Mouse (Mus musculus) forebrain, embryonic 12.5 days (tissue): ENCODE measurements around the gene 4921536K21Rik. TPM values are rescaled to one million over a fixed set of nuclear protein-coding genes. Genes with fewer than 3 reads are reported as not detected.

Experiments used
- ATAC-seq: fragments of 200-750 bp; cut with Nextera tagmentation; 2 replicates; pipeline ENCODE4 v1.8.0; 2017; ENCODE audit warnings: moderate TSS enrichment; ENCODE audit not compliant: low FRiP score
- H3K27ac ChIP-seq: fragments of 300-500 bp; sonication (generic); 2 replicates; pipeline ENCODE4 v1.5.1; 2016; ENCODE audit warnings: mild to moderate bottlenecking
- H3K27me3 ChIP-seq: fragments of 300-500 bp; sonication (generic); 2 replicates; pipeline ENCODE4 v1.6.1; 2016; ENCODE audit warnings: mild to moderate bottlenecking
- H3K36me3 ChIP-seq: fragments of 300-500 bp; sonication (generic); replicated peaks from 2 replicates; pipeline ENCODE4 v1.6.1; 2016; ENCODE audit warnings: mild to moderate bottlenecking
- H3K4me1 ChIP-seq: fragments of 300-500 bp; sonication (generic); 2 replicates; pipeline ENCODE4 v1.6.1; 2016
- H3K4me2 ChIP-seq: fragments of 300-500 bp; sonication (generic); 2 replicates; pipeline ENCODE4 v1.6.1; 2016; ENCODE audit warnings: mild to moderate bottlenecking, moderate library complexity
- H3K4me3 ChIP-seq: fragments of 300-500 bp; sonication (generic); replicated peaks from 2 replicates; pipeline ENCODE4 v1.5.1; 2016; ENCODE audit warnings: mild to moderate bottlenecking
- H3K9ac ChIP-seq: fragments of 300-500 bp; sonication (generic); 2 replicates; pipeline ENCODE4 v1.6.1; 2016; ENCODE audit warnings: mild to moderate bottlenecking
- H3K9me3 ChIP-seq: fragments of 300-500 bp; sonication (generic); 2 replicates; pipeline ENCODE4 v1.6.1; 2016
- WGBS: fragments of 180-500 bp; shearing (Covaris S2); methylation state at CpG from one replicate; pipeline ENCODE4 v1.1.7; 2016; 5-methylcytosine and 5-hydroxymethylcytosine counted together
- polyA plus RNA-seq: library from polyadenylated mRNA; unstranded; fragments of >200 nt; fragmentation: Nextera tagmentation; extraction: Ambion mirVana; gene quantifications from 2 replicates; pipeline ENCODE4 v1.2.1, GENCODE M21; 2016

Gene 4921536K21Rik
- polyA plus RNA-seq: 0.79 and 0.92 TPM in 2 replicates

- ATAC-seq: peak; percentile 98
- Histone ChIP-seq H3K9ac (peak within 1 kb of the TSS; percentile 70), H3K4me1 (peaks cover 14% of the 10 kb centered on the region; the same call in 1 of the 2 replicates), H3K4me3 (peak within 1 kb of the TSS; percentile 53), H3K36me3 (peaks cover 20% of the 10 kb centered on the region), H3K4me2 (peak within 1 kb of the TSS; percentile 74), H3K27ac (peak within 1 kb of the TSS; percentile 84), H3K9me3 (no peaks in the 10 kb centered on the region), H3K27me3 (0 out of 2 replicates have a peak, but pooled peaks cover 3% of the 10 kb centered on the region)
- 3% methylated on average over 46 of the region's 46 CpGs for WGBS
These were observed at the start of gene 4921536K21Rik, which contains the start of gene Dusp18 for GRCm38 (mm10) chr11:3894406-3895281. Gene 4921536K21Rik, minus strand, starts transcription at chr11:3895098. Gene Dusp18, plus strand, starts transcription at chr11:3895240.

DNA sequence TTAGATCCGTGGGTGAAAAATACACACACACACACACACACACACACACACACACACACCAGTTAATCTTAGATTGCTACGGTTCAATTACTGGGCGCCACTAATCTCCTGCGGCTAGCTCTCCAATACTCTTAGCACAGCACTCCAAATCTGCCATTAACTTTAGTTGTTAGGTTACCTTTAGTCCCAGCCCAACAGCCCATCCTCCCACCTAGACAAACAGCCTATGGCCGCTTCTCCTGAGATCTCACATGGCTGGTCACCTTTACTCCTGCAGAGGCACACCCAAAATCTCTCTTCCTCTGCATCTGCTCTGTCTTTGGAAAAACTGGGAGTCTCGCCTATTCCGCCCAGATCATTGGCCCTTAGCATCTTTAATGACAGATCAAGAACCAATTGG, 46.5 kb upstream of the 4921536K21Rik start:
- H3K4me2 ChIP-seq: no peak overlapping the region
- H3K9ac ChIP-seq: no peak overlapping the region
- no peak for ATAC-seq
- no peak overlapping the region for H3K27ac ChIP-seq
- no peaks in the 10 kb centered on the region for H3K36me3 ChIP-seq
- no peaks in the 10 kb centered on the region for H3K4me1 ChIP-seq
- WGBS: 84% methylated on average over 7 of the region's 7 CpGs
- 0 out of 2 replicates have a peak, but pooled peaks cover 3% of the 10 kb centered on the region for H3K27me3 ChIP-seq
- H3K9me3 ChIP-seq: no peaks in the 10 kb centered on the region
- no peak overlapping the region for H3K4me3 ChIP-seq

DNA sequence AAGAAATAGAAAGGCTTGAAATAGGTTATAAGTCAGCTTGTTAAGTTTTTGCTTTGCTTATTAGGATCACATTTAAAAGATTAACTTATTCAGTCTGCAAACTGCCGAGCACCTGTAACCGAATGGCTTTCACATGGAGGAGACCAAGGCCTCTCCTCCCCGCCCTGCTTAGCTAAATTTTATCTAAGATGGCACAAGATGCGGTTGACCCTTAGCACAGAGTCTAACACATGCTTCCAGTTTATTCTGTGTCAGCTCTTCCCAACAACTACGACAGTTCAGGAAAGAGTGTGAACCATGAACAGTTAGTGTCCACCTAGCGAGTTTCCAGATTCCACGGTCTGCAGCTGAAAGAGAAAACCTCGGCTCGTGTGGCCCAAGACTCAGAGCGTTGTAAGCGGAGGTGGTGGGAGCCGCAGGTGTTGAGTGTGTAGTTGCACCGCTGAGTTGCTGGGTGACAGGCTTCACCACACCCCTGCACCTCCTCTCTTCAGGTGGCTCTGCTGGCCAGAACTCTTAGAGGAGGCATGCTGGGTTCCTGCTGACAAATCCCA, 42.5 kb upstream of the 4921536K21Rik start:
- WGBS: 82% methylated on average over 13 of the region's 13 CpGs
- H3K9me3 ChIP-seq: no peaks in the 10 kb centered on the region
- no peaks in the 10 kb centered on the region for H3K36me3 ChIP-seq
- no peak for ATAC-seq
- H3K4me3 ChIP-seq: no peak overlapping the region
- H3K4me1 ChIP-seq: no peaks in the 10 kb centered on the region
- H3K27ac ChIP-seq: no peak overlapping the region
- no peak overlapping the region for H3K9ac ChIP-seq
- no peak overlapping the region for H3K4me2 ChIP-seq
- H3K27me3 ChIP-seq: no peaks in the 10 kb centered on the region

GRCm38 (mm10) chr11:3936318-3936717, 41.4 kb upstream of the 4921536K21Rik start:
- H3K27me3 ChIP-seq: no peaks in the 10 kb centered on the region
- H3K4me2 ChIP-seq: no peak overlapping the region
- H3K27ac ChIP-seq: no peak overlapping the region
- peaks cover 5% of the 10 kb centered on the region for H3K4me1 ChIP-seq
- no peak overlapping the region for H3K9ac ChIP-seq
- no peaks in the 10 kb centered on the region for H3K36me3 ChIP-seq
- no peaks in the 10 kb centered on the region for H3K9me3 ChIP-seq
- H3K4me3 ChIP-seq: no peak overlapping the region
- no peak for ATAC-seq
- 86% methylated on average over 3 of the region's 3 CpGs for WGBS

GRCm38 (mm10) chr11:3935135-3935534, 40.2 kb upstream of the 4921536K21Rik start:
- Histone ChIP-seq H3K4me1 (peaks cover 10% of the 10 kb centered on the region), H3K9ac (no peak overlapping the region), H3K4me3 (no peak overlapping the region), H3K27me3 (no peaks in the 10 kb centered on the region), H3K27ac (no peak overlapping the region), H3K9me3 (no peaks in the 10 kb centered on the region), H3K36me3 (no peaks in the 10 kb centered on the region), H3K4me2 (no peak overlapping the region)
- WGBS: 78% methylated on average over 4 of the region's 4 CpGs
- ATAC-seq: no peak

DNA sequence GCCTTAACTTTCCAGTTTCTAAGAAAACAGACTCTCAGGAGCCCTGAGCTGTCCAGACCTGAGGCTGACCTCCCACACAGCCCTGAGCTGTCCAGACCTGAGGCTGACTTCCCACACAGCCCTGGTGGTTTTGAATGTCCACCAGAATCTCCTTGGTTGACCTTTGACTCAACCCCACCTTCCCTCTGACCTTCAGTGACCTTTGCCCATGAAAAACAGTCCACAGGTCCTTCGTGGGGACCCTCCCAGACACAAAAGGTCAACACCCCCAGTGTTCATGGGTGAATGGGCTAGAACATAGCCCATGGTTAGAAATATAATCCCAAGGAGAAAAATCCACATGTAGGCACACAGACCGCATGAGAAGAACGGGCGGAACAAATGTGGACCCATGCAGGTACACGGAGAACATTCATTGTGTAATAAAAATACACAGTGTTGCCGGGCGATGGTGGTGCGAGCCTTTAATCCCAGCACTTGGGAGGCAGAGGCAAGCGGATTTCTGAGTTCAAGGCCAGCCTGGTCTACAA, 38.9 kb upstream of the 4921536K21Rik start:
- Histone ChIP-seq H3K4me1 (peaks cover 10% of the 10 kb centered on the region), H3K27me3 (no peaks in the 10 kb centered on the region), H3K9ac (no peak overlapping the region), H3K4me3 (no peak overlapping the region), H3K4me2 (no peak overlapping the region), H3K9me3 (no peaks in the 10 kb centered on the region), H3K27ac (no peak overlapping the region), H3K36me3 (no peaks in the 10 kb centered on the region)
- ATAC-seq: no peak
- 88% methylated on average over 9 of the region's 9 CpGs for WGBS

GRCm38 (mm10) chr11:3931511-3932211, 36.8 kb upstream of the 4921536K21Rik start, which contains the start of gene Tcn2:
Gene Tcn2, minus strand, starts transcription at chr11:3932159.
- Histone ChIP-seq H3K4me2 (peak within 1 kb of the TSS; percentile 86), H3K9me3 (no peaks in the 10 kb centered on the region), H3K27me3 (no peaks in the 10 kb centered on the region), H3K36me3 (no peaks in the 10 kb centered on the region), H3K27ac (no peak within 1 kb of the TSS), H3K9ac (peak within 1 kb of the TSS; percentile 58), H3K4me3 (peak within 1 kb of the TSS; percentile 56), H3K4me1 (peaks cover 10% of the 10 kb centered on the region)
- 0% methylated on average over 20 of the region's 26 CpGs for WGBS
- ATAC-seq: peak; percentile 89

DNA sequence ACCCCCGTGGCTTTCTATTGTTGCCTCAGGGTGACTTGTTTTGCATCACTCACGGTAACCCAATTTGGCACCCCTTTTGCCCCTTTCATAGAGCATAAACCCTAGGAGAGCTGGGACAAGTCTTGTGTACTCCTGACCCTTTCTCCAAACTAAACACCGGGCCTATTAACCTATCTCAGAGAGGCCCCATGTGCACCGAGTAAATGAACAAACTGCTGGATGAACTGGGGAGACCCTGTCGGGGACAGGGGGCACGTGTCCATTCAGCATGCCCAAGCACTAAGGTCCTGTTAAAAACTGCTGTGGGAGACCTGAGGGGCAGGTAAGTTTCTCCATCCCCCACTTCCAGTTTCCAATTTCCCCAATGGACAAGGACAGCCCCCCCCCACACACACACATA, 36.0 kb upstream of the 4921536K21Rik start:
- Histone ChIP-seq H3K4me2 (peak overlapping the region; percentile 86), H3K27ac (no peak overlapping the region), H3K9ac (peak overlapping the region; percentile 58), H3K4me3 (peak overlapping the region; percentile 56; the same call in 1 of the 2 replicates), H3K27me3 (no peaks in the 10 kb centered on the region), H3K9me3 (no peaks in the 10 kb centered on the region), H3K4me1 (peaks cover 10% of the 10 kb centered on the region), H3K36me3 (no peaks in the 10 kb centered on the region; the same call in 1 of the 2 replicates)
- no peak for ATAC-seq
- 28% methylated on average over 6 of the region's 6 CpGs for WGBS

- Histone ChIP-seq H3K36me3 (no peaks in the 10 kb centered on the region; the same call in 1 of the 2 replicates), H3K27ac (no peak overlapping the region), H3K4me1 (peaks cover 10% of the 10 kb centered on the region), H3K4me2 (no peak overlapping the region), H3K4me3 (no peak overlapping the region), H3K9me3 (no peaks in the 10 kb centered on the region), H3K9ac (no peak overlapping the region), H3K27me3 (no peaks in the 10 kb centered on the region)
- ATAC-seq: no peak
- WGBS: 83% methylated on average over 4 of the region's 4 CpGs
These were observed 35.1 kb upstream of the 4921536K21Rik start for GRCm38 (mm10) chr11:3930019-3930418.

DNA sequence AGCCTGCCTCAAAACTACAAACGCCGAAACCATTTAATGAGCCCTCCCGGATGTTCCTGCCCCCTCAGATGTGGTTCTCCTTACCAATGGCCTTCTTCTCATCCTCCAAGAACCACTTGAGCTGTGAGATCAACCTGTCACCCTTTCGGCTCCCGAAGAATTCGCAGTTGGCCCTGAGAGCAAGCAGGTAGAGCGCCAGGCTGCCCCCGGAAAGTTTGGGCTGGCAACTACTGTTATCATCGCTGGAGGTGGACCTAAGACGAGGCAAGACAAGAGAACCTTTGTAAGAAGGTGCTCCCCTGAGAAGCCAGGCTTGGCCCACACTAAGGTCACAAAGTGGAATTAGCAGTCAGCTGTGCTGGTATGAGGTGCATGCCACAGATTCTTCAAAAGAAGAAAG, 31.0 kb upstream of the 4921536K21Rik start:
- no peaks in the 10 kb centered on the region for H3K27me3 ChIP-seq
- WGBS: 92% methylated on average over 10 of the region's 10 CpGs
- no peak overlapping the region for H3K9ac ChIP-seq
- H3K4me1 ChIP-seq: peaks cover 1% of the 10 kb centered on the region
- no peak for ATAC-seq
- no peak overlapping the region for H3K4me3 ChIP-seq
- no peak overlapping the region for H3K4me2 ChIP-seq
- H3K36me3 ChIP-seq: peaks cover 18% of the 10 kb centered on the region; the same call in 1 of the 2 replicates
- H3K27ac ChIP-seq: no peak overlapping the region
- H3K9me3 ChIP-seq: no peaks in the 10 kb centered on the region

- ATAC-seq: no peak
- H3K27me3 ChIP-seq: no peaks in the 10 kb centered on the region
- peaks cover 18% of the 10 kb centered on the region; the same call in 1 of the 2 replicates for H3K36me3 ChIP-seq
- 96% methylated on average over 6 of the region's 6 CpGs for WGBS
- H3K4me1 ChIP-seq: no peaks in the 10 kb centered on the region
- no peak overlapping the region for H3K9ac ChIP-seq
- no peak overlapping the region for H3K4me3 ChIP-seq
- H3K27ac ChIP-seq: no peak overlapping the region
- H3K4me2 ChIP-seq: no peak overlapping the region
- no peaks in the 10 kb centered on the region for H3K9me3 ChIP-seq
These were observed 27.8 kb upstream of the 4921536K21Rik start for GRCm38 (mm10) chr11:3922731-3923130.

DNA sequence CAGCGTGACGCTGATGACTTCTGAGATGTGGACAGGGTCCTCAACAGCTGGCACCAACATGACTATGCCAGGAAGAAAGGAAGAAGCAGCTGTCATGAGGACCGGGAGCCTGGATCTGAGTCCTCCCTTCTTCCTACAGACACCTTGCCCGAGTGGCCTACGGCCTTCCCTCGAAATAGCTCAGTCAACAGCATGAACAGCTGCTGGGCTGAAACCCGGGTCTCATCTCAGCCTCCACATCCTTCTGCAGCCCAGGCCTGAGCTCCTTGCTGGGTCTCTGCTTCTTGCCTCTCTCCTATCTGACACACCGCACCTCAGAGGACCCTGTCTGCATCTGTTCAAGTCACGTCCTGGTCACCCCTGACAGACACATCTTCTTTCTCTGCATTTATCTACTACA, 27.2 kb upstream of the 4921536K21Rik start:
- Histone ChIP-seq H3K9ac (no peak overlapping the region), H3K4me1 (no peaks in the 10 kb centered on the region), H3K4me3 (no peak overlapping the region), H3K9me3 (no peaks in the 10 kb centered on the region), H3K4me2 (no peak overlapping the region), H3K27me3 (no peaks in the 10 kb centered on the region), H3K36me3 (peaks cover 18% of the 10 kb centered on the region; the same call in 1 of the 2 replicates), H3K27ac (no peak overlapping the region)
- 94% methylated on average over 9 of the region's 9 CpGs for WGBS
- no peak for ATAC-seq
